Mouse (Mus musculus): ENCODE measurements at regions not wholly inside any gene's neighbourhood (a gene's known extent, or its start where the extent isn't known, plus 50 kb on each side); places are given as distances from the start of the nearest gene placed in this dataset.

- no peaks in the 10 kb centered on the region for H3K9me3 ChIP-seq
- no peaks in the 10 kb centered on the region for H3K4me1 ChIP-seq
- no peaks in the 10 kb centered on the region for H3K36me3 ChIP-seq
- no peak for ATAC-seq (ENCODE audit: low FRiP score, low read depth)
- H3K4me2 ChIP-seq (replicated peaks): no peak overlapping the region
- H3K9ac ChIP-seq: no peak overlapping the region
- H3K4me3 ChIP-seq: no peak overlapping the region
- H3K27me3 ChIP-seq (replicated peaks): no peaks in the 10 kb centered on the region
- WGBS: 94% methylated on average over 2 of the region's 2 CpGs
- no peak overlapping the region for H3K27ac ChIP-seq
These were observed 53.9 kb upstream of the Arntl start for GRCm38 (mm10) chr7:113153386-113153785.

GRCm38 (mm10) chr7:113154066-113154465, 53.2 kb upstream of the Arntl start:
- Histone ChIP-seq H3K27me3 (replicated peaks) (no peaks in the 10 kb centered on the region), H3K9ac (no peak overlapping the region), H3K4me1 (no peaks in the 10 kb centered on the region), H3K36me3 (no peaks in the 10 kb centered on the region), H3K4me2 (replicated peaks) (no peak overlapping the region), H3K4me3 (no peak overlapping the region), H3K9me3 (no peaks in the 10 kb centered on the region), H3K27ac (no peak overlapping the region)
- ATAC-seq (ENCODE audit: low FRiP score, low read depth): no peak
- 88% methylated on average over 4 of the region's 4 CpGs for WGBS

GRCm38 (mm10) chr7:113156366-113156765, 50.9 kb upstream of the Arntl start:
- Histone ChIP-seq H3K4me3 (no peak overlapping the region), H3K36me3 (no peaks in the 10 kb centered on the region), H3K27ac (no peak overlapping the region), H3K4me1 (no peaks in the 10 kb centered on the region), H3K4me2 (replicated peaks) (no peak overlapping the region), H3K9me3 (no peaks in the 10 kb centered on the region), H3K9ac (no peak overlapping the region), H3K27me3 (replicated peaks) (no peaks in the 10 kb centered on the region)
- WGBS: 69% methylated on average over 5 of the region's 5 CpGs
- ATAC-seq (ENCODE audit: low FRiP score, low read depth): no peak

- Histone ChIP-seq H3K36me3 (no peaks in the 10 kb centered on the region), H3K4me3 (no peak overlapping the region), H3K27ac (no peak overlapping the region), H3K27me3 (replicated peaks) (no peaks in the 10 kb centered on the region), H3K9me3 (no peaks in the 10 kb centered on the region), H3K4me2 (replicated peaks) (no peak overlapping the region), H3K4me1 (no peaks in the 10 kb centered on the region), H3K9ac (no peak overlapping the region)
- no peak for ATAC-seq (ENCODE audit: low FRiP score, low read depth)
- 69% methylated on average over 12 of the region's 12 CpGs for WGBS
These were observed 50.2 kb upstream of the Arntl start for GRCm38 (mm10) chr7:113156861-113157747.

All from neural tube, embryonic 12.5 days (tissue).